ENCODE assay signal across 26 mouse cellular contexts in the genomic region with DNA sequence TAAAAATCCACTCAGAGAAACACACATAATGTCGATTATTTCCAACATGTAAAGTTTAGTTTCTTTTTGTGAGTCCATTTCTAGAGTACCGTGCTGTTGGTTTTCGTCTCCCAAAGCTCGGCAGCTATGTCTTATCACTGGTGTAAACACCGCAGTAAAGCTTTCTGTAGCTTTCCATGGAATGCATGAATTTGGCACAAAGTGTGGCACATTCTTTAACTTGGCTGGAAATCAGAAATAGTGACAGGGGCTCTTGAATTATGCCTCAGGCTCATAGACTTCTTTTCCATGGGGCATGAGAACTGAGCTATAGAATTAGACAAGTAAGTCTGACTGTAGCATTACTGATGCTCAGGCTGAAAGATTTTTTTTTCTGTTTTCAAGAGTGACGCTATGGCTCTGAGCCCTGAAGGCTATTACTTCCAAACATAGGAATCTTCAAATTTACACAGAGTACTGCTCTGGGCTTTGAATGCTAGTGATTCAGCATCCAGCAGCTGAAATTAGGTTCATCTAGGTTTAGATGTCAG.
DNase-seq lines count a peak whose midpoint lies in the region; ATAC-seq and TF ChIP-seq lines count a peak whose summit lies in the region.
"Had no signal": no experiment of that assay in that cellular context is flagged by ENCODE, and none has a peak within 500 bp of the region (broad histone marks: within the 10 kb centered on the region; RNA-seq: fewer than 3 reads in every experiment).

No protein-coding gene starts in this region.

- H3K27ac ChIP-seq in embryonic facial prominence, embryonic 14.5 days (replicated peaks; ENCODE audit: low read depth, low read length), result no peak overlapping the region
- no peak overlapping the region for H3K27ac ChIP-seq in embryonic facial prominence, embryonic 10.5 days (replicated peaks)
- no peak overlapping the region for H3K27ac ChIP-seq in kidney, postnatal 0 days
- no peak overlapping the region for H3K27ac ChIP-seq in lung, embryonic 16.5 days (ENCODE audit: low read length)
- H3K27ac ChIP-seq: embryonic facial prominence, embryonic 12.5 days; forebrain, embryonic 13.5 days; heart, embryonic 15.5 days; hindbrain, embryonic 10.5 days; hindbrain, embryonic 13.5 days had no signal

- TF ChIP-seq POLR2A in lung, adult 2 months (IDR thresholded peaks at IDR 0.05; ENCODE audit: borderline replicate concordance, extremely low read depth, low read depth, low read length), result no peak
- TF ChIP-seq POLR2A in brain, embryonic 14.5 days (IDR thresholded peaks at IDR 0.05; ENCODE audit: borderline replicate concordance, extremely low read depth, insufficient read depth, insufficient read length, poor library complexity, severe bottlenecking), result no peak

- no peaks in the 10 kb centered on the region for H3K4me1 ChIP-seq in embryonic facial prominence, embryonic 14.5 days (ENCODE audit: control insufficient read depth, insufficient read depth, low read length)
- H3K4me1 ChIP-seq in embryonic facial prominence, embryonic 10.5 days, result no peaks in the 10 kb centered on the region
- no peaks in the 10 kb centered on the region for H3K4me1 ChIP-seq in kidney, postnatal 0 days (replicated peaks; ENCODE audit: insufficient read depth, low read length)
- H3K4me1 ChIP-seq in lung, embryonic 16.5 days (replicated peaks; ENCODE audit: control insufficient read depth, insufficient read depth, low read length), result no peaks in the 10 kb centered on the region
- no peaks in the 10 kb centered on the region for H3K4me1 ChIP-seq in lung, adult 2 months (ENCODE audit: control insufficient read depth, insufficient read depth, low read length)
- H3K4me1 ChIP-seq: embryonic facial prominence, embryonic 12.5 days; forebrain, embryonic 13.5 days; heart, embryonic 12.5 days; heart, embryonic 15.5 days; hindbrain, embryonic 10.5 days; hindbrain, embryonic 13.5 days had no signal

- no peaks in the 10 kb centered on the region for H3K36me3 ChIP-seq in embryonic facial prominence, embryonic 14.5 days (ENCODE audit: control insufficient read depth, insufficient read depth, low read length)
- no peaks in the 10 kb centered on the region for H3K36me3 ChIP-seq in embryonic facial prominence, embryonic 10.5 days (replicated peaks)
- no peaks in the 10 kb centered on the region for H3K36me3 ChIP-seq in kidney, postnatal 0 days (ENCODE audit: insufficient read depth, low read length)
- no peaks in the 10 kb centered on the region for H3K36me3 ChIP-seq in lung, embryonic 16.5 days (ENCODE audit: control insufficient read depth, insufficient read depth, low read length)
- H3K36me3 ChIP-seq: embryonic facial prominence, embryonic 12.5 days; heart, embryonic 12.5 days; heart, embryonic 15.5 days; hindbrain, embryonic 10.5 days; hindbrain, embryonic 13.5 days had no signal

- WGBS in embryonic facial prominence, embryonic 14.5 days, result 79% methylated on average over 6 of the region's 6 CpGs
- WGBS in embryonic facial prominence, embryonic 10.5 days, result 92% methylated on average over 6 of the region's 6 CpGs
- 72% methylated on average over 6 of the region's 6 CpGs for WGBS in kidney, postnatal 0 days
- WGBS in lung, embryonic 16.5 days, result 39% methylated on average over 6 of the region's 6 CpGs
- 64% methylated on average over 6 of the region's 6 CpGs for WGBS in lung, adult 2 months

- H3K27me3 ChIP-seq in embryonic facial prominence, embryonic 14.5 days (replicated peaks; ENCODE audit: control insufficient read depth, insufficient read depth, low read length), result no peaks in the 10 kb centered on the region
- no peaks in the 10 kb centered on the region for H3K27me3 ChIP-seq in embryonic facial prominence, embryonic 10.5 days (replicated peaks; ENCODE audit: low read depth, poor library complexity, severe bottlenecking)
- no peaks in the 10 kb centered on the region for H3K27me3 ChIP-seq in kidney, postnatal 0 days (ENCODE audit: insufficient read depth, low read length)
- H3K27me3 ChIP-seq in lung, embryonic 16.5 days (ENCODE audit: control insufficient read depth, insufficient read depth, low read depth, low read length), result no peaks in the 10 kb centered on the region
- H3K27me3 ChIP-seq: embryonic facial prominence, embryonic 12.5 days; forebrain, embryonic 13.5 days; heart, embryonic 12.5 days; heart, embryonic 15.5 days; hindbrain, embryonic 13.5 days had no signal

- no peak overlapping the region for H3K4me2 ChIP-seq in embryonic facial prominence, embryonic 14.5 days (ENCODE audit: low read depth, low read length)
- no peak overlapping the region for H3K4me2 ChIP-seq in kidney, postnatal 0 days (ENCODE audit: low read length)
- H3K4me2 ChIP-seq in lung, embryonic 16.5 days (ENCODE audit: low read depth, low read length), result peak overlapping the region; percentile 20; the same call in 1 of the 2 replicates
- H3K4me2 ChIP-seq: embryonic facial prominence, embryonic 12.5 days; forebrain, embryonic 13.5 days; heart, embryonic 12.5 days; heart, embryonic 15.5 days; hindbrain, embryonic 13.5 days had no signal

- H3K4me3 ChIP-seq in embryonic facial prominence, embryonic 14.5 days (ENCODE audit: low read depth, low read length), result no peak overlapping the region
- no peak overlapping the region for H3K4me3 ChIP-seq in embryonic facial prominence, embryonic 10.5 days
- no peak overlapping the region for H3K4me3 ChIP-seq in kidney, postnatal 0 days (replicated peaks; ENCODE audit: low read depth, low read length)
- no peak overlapping the region for H3K4me3 ChIP-seq in lung, embryonic 16.5 days (ENCODE audit: low read length)
- H3K4me3 ChIP-seq in lung, adult 2 months (replicated peaks; ENCODE audit: extremely low read depth, low read depth, low read length), result no peak overlapping the region
- H3K4me3 ChIP-seq: embryonic facial prominence, embryonic 12.5 days; erythroblast, embryonic 14.5 days; forebrain, embryonic 13.5 days; heart, embryonic 12.5 days; heart, embryonic 15.5 days; hindbrain, embryonic 10.5 days; hindbrain, embryonic 13.5 days had no signal

- no peak for TF ChIP-seq CTCF in kidney, postnatal 0 days (IDR thresholded peaks at IDR 0.05; ENCODE audit: low read depth)
- no peak for TF ChIP-seq CTCF in lung, adult 2 months (IDR thresholded peaks at IDR 0.05; ENCODE audit: insufficient read depth, low read length)
- TF ChIP-seq CTCF in brain, embryonic 14.5 days (IDR thresholded peaks at IDR 0.05; ENCODE audit: borderline replicate concordance, extremely low read depth, insufficient read depth, insufficient read length), result no peak

- H3K9me3 ChIP-seq in embryonic facial prominence, embryonic 14.5 days (ENCODE audit: control insufficient read depth, low read length), result no peaks in the 10 kb centered on the region
- no peaks in the 10 kb centered on the region for H3K9me3 ChIP-seq in embryonic facial prominence, embryonic 10.5 days
- no peaks in the 10 kb centered on the region for H3K9me3 ChIP-seq in kidney, postnatal 0 days (replicated peaks; ENCODE audit: low read length)
- H3K9me3 ChIP-seq in lung, embryonic 16.5 days (ENCODE audit: control insufficient read depth, low read length), result no peaks in the 10 kb centered on the region
- H3K9me3 ChIP-seq: embryonic facial prominence, embryonic 12.5 days; forebrain, embryonic 13.5 days; heart, embryonic 12.5 days; heart, embryonic 15.5 days; hindbrain, embryonic 10.5 days; hindbrain, embryonic 13.5 days had no signal

- DNase-seq in embryonic facial prominence, embryonic 14.5 days (ENCODE audit: low spot score), result peak; percentile 3
- no peak for DNase-seq in embryonic facial prominence, embryonic 10.5 days (ENCODE audit: low spot score)
- peak; percentile 18 for DNase-seq in kidney, postnatal 0 days (ENCODE audit: low spot score)
- DNase-seq in kidney, postnatal 14 days, result no peak
- DNase-seq in lung, adult 2 months, result no peak
- DNase-seq in brain, embryonic 14.5 days (ENCODE audit: low read depth), result peak; percentile 37
- DNase-seq: adrenal gland, adult 8-10 months; adrenal gland, postnatal 25 days; cerebellum, adult 18-20 months; cerebellum, adult 9-10 months; cerebellum, postnatal 14 days; forebrain, postnatal 0 days; gastrocnemius, postnatal 25 days; heart, adult 18-20 months; heart, postnatal 10 days; heart, postnatal 36 days had no signal

- no peak for ATAC-seq in embryonic facial prominence, embryonic 14.5 days (ENCODE audit: low read depth)
- ATAC-seq in kidney, postnatal 0 days (replicated peaks; ENCODE audit: low FRiP score, low read depth), result no peak
- peak; percentile 79; the same call in 1 of the 2 replicates for ATAC-seq in lung, embryonic 16.5 days (ENCODE audit: low read depth)
- ATAC-seq: activated CD4-positive, CD25-positive, alpha-beta regulatory T cell, adult 4 months; forebrain, embryonic 13.5 days; forebrain, postnatal 0 days; hindbrain, embryonic 16.5 days had no signal

- H3K9ac ChIP-seq in embryonic facial prominence, embryonic 14.5 days (ENCODE audit: low read depth, low read length), result no peak overlapping the region
- no peak overlapping the region for H3K9ac ChIP-seq in kidney, postnatal 0 days (ENCODE audit: low read depth, low read length)
- H3K9ac ChIP-seq in lung, embryonic 16.5 days (ENCODE audit: low read length), result no peak overlapping the region
- H3K9ac ChIP-seq: embryonic facial prominence, embryonic 12.5 days; forebrain, embryonic 13.5 days; forebrain, postnatal 0 days; heart, embryonic 12.5 days; heart, embryonic 15.5 days; hindbrain, embryonic 13.5 days had no signal

Comparison
In these comparisons a context has a peak if more than half of its experiments do, and no peak if none do; other contexts are left out.
1. DNase-seq: peak in embryonic facial prominence, embryonic 14.5 days (single experiment), kidney, postnatal 0 days (single experiment) and brain, embryonic 14.5 days (single experiment); none in embryonic facial prominence, embryonic 10.5 days (single experiment), kidney, postnatal 14 days (single experiment) and lung, adult 2 months (single experiment).